Mouse (Mus musculus): ENCODE results near the gene Spaar. TPM values are rescaled to one million over a fixed set of nuclear protein-coding genes. Genes with fewer than 3 reads are reported as not detected.
A peak's percentile ranks its signal among the peaks of the same experiment; 100 is the strongest.
"Not testable (repeated sequence)": the region's sequence is repeated elsewhere in the genome, so short reads cannot be mapped to it uniquely, and the experiment has no call there.

Gene Spaar
- total RNA-seq, 2 experiments from 2014 or later = 1.3 to 1.5 TPM

- DNase-seq = peak; percentile 81
Measured at GRCm38 (mm10) chr4:43728576-43728954, 1.3 kb upstream of the Spaar start.

- DNase-seq = no peak
Measured at GRCm38 (mm10) chr4:43729126-43729525, 708 bp upstream of the Spaar start.

DNA sequence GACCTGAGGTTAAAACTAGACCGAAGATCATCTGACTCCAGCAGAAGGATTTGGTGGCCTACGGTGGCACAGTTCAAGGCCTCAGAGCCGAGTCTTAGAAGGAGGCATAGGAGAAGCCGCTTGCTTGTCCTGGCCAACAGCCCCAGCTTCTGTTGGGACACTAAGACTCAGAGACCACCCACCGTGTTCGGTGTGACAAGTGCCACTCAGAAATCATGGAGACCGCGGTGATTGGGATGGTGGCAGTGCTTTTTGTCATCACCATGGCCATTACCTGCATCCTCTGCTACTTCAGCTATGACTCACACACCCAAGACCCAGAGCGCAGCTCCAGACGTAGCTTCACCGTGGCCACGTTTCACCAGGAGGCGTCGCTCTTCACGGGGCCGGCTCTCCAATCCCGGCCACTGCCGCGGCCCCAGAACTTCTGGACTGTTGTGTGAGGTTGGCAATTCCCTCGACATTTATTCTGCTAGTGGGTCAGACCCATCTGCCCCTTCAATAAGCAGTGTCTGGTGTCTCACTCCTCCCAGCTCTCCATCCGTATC, 990 bp downstream of the Spaar start:
- DNase-seq = no peak

DNA sequence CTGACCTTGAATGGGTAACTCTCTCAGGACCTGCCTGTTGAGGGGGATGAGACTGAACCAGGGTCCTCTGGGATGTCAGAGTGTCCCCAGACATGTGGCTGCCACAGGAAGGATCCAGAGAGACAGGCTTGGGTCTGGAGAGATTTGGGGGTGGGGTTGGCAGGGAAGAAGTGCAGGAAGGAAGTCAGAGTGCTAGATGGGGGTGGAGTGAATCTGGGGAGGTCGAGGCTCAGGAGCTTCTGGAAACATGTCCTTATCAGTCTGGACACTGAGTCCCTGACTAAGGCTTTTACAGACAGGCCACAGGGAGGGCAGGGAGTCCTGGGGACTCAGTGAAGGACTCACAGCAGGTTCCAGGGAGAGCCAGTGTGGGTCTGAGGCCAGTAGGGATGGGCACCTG, 2.3 kb downstream of the Spaar start:
- no peak for DNase-seq

DNA sequence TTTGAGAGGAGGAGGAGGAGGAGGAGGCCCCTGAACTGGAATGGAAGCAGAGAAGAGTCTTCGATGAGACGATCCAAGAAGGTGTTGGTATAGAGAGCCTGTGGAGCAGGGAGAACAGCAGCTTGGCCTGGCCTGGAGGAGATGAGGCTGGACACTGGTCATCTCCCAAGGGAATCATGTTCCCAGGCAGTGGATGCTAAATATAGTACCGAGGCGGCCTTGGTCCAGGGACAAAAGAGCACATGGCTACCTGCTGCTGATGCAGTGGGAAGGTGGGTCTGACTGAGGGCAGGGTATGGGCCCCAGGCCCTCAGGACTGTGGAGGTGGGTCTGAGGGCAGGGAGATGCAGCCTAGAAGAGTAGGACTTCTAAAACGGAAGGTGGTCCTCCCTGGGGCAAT, 3.4 kb downstream of the Spaar start:
- DNase-seq = peak; percentile 59

DNA sequence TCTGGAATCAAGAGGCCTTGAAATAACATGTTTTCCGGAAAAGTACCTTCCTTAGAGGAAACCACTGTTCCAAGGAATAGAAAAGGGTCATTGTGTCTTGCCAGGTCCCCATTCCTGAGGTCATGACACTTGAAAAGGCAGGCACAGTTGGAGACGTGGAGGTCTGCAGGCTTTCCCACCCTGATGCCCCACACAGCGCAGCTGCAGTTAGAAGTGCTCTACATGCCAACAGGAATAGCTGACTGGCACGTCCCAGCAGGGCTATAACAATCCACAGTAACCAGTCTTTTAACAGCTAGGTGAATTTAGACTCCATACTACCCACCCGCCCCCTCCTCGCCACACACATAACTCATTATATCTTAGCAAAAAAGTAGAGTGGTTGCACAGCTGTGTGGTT, 7.3 kb downstream of the Spaar start:
- peak; percentile 2 for DNase-seq

- DNase-seq = no peak
Measured at GRCm38 (mm10) chr4:43738989-43739674, 9.3 kb downstream of the Spaar start.

GRCm38 (mm10) chr4:43741526-43741925, 11.7 kb downstream of the Spaar start:
- no peak for DNase-seq

- DNase-seq = no peak
Measured at GRCm38 (mm10) chr4:43742637-43743036, 12.8 kb downstream of the Spaar start.

GRCm38 (mm10) chr4:43743099-43743498, 13.3 kb downstream of the Spaar start:
- DNase-seq = no peak

DNA sequence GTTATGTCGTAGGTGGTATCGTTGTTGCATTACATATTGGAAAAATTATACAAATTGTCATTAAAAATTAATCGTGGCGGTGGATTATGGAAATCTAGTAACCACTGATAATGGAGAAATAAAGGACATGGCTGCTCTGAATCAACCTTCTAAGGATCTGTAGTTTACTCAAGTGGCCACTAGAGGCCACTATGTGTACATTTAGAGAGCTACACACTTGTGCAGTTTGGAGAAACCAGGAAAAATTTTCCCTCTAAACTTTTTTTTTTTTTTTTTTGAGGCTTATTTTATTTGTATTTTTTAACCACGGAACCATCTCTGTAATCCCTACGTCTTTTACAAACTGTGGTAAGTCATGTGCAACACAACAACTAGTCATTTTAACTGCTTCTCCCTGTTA, 15.4 kb downstream of the Spaar start:
- no peak for DNase-seq

DNA sequence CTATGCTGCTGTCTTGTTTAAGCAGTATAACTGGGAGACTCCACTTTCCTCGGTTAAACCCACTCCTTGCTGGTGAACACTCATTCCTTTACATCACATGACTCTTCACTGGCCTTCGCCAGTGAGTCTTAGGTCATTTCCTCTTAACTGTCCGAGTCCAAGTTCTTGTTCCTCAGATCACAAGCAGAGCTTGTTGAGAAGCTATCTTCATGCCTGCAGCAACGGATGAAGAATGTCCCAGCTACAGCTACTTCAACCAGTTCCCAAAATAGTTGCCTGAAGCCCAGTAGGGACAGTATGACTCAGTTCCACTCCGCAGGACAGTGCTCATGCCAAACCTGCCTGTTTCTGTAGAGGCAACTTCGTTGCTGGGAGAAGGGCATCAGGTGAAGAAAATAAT, 27.4 kb downstream of the Spaar start:
- DNase-seq = no peak

GRCm38 (mm10) chr4:43759571-43760418, 30.0 kb downstream of the Spaar start:
- DNase-seq = peak; percentile 32

DNA sequence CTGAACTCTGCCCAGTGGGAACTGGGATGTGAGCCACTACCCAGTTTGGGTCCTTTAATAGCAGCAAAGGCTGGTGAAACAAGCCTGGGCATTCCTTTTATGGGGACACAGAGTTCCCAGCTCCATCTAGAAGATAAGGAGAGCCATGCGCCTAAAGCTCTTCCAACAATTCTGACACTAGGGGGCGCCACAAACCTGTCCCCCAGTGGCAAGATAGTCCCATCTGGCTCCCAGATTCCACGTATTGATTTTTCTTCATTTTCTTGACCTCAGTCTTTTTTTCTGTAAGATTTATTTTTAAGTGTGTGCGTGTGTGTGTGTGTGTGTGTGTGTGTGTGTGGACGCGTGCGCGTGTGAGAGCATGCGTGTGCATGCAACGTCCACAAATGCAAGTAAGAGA, 30.6 kb downstream of the Spaar start:
- no peak for DNase-seq

- DNase-seq = no peak
Measured at GRCm38 (mm10) chr4:43761336-43761735, 31.5 kb downstream of the Spaar start.

GRCm38 (mm10) chr4:43763410-43763809, 33.6 kb downstream of the Spaar start:
- no peak for DNase-seq

GRCm38 (mm10) chr4:43768341-43768740, 38.5 kb downstream of the Spaar start:
- DNase-seq = no peak

GRCm38 (mm10) chr4:43769374-43769773, 39.5 kb downstream of the Spaar start:
- DNase-seq = no peak

- DNase-seq = no peak
Measured at GRCm38 (mm10) chr4:43770909-43771308, 41.1 kb downstream of the Spaar start, which contains the start of gene Olfr159. Gene Olfr159, minus strand, starts transcription at chr4:43771009.

DNA sequence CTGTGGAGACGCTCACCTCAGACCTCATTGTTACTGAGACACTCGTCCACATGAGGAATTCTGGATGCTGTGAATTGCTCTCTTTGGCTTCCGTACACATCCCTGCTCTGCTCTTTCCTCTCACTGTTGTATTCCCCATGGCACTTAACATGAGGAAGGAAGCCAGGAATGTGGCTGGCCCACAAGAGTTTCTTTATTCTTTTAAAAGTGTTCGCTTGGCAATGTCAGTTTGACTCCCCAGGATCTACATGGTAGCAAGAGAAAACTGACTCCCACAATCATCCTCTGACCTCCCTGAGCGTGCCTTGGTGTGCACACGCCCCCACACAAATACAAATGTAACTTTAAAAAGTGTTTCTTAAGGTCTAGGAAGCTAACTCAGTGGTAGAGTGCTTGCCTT, 41.8 kb downstream of the Spaar start:
- DNase-seq = no peak

- DNase-seq = no peak
Measured at GRCm38 (mm10) chr4:43772304-43772703, 42.5 kb downstream of the Spaar start.

DNA sequence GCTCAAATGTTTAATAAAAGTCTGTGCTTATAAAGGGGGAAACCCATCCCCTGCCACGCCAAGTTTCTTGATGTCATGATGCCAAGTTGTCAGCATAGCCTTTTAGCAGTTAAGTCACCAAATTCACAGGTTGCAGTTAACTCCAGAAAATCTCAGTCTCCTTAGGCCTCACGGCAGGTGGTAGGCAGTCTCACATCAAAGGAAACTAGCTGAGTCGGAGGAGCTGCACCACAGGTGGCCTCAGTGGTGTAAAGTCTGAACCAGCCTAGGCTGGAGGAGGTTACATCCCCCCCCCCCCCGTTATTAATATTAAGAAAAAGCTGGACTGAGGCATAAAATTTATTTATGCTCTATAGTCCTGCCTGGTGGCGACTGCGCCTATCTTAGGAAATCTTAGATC, 65.5 kb downstream of the Spaar start:
- no peak for DNase-seq

DNA sequence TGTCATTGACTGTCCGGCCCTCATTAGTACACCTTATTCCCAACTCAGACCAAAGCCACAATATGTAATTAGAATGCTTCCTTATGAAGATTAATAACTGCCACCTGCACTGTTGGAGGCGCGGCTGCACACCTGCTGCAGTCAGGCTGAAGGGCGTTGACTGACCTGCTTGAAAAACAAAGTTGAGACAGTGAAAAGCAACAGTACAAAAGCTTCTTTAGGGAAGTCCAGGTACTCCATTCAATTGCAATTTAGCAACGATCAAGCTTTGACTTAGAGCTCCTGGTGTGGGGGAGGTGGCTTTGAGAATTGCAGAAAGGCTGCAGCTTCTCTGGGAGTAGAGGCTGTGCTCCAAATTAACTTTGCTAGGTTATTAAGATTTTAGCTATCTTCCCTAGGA, 66.0 kb downstream of the Spaar start:
- not testable (repeated sequence) for DNase-seq
